Mouse (Mus musculus) myocyte (in vitro differentiated cells): ENCODE measurements around the gene Lce1f.

Experiments
- MAX ChIP-seq: IDR thresholded peaks from one replicate; pipeline ENCODE4 v1.6.1; 2011; ENCODE audit warnings: low read depth, mild to moderate bottlenecking, control low read depth
- MYOD1 ChIP-seq, 3 experiments: IDR thresholded peaks; one replicate each; pipeline ENCODE4 v1.6.1; 2011; ENCODE audit warnings: control low read depth in 2 of 3, low read depth in 2 of 3, mild to moderate bottlenecking in 2 of 3, moderate library complexity in 1 of 3; ENCODE audit not compliant: insufficient read length in 2 of 3, control insufficient read depth in 1 of 3
- MYOG ChIP-seq, 3 experiments: IDR thresholded peaks; one replicate each; pipeline ENCODE4 v1.6.1; 2011; ENCODE audit warnings: control low read depth in 2 of 3, low read depth in 2 of 3, mild to moderate bottlenecking in 2 of 3; ENCODE audit not compliant: insufficient read length in 2 of 3, control insufficient read depth in 1 of 3, insufficient read depth in 1 of 3
- POLR2A ChIP-seq: IDR thresholded peaks from one replicate; pipeline ENCODE4 v1.6.1; 2011; ENCODE audit warnings: low read depth, mild to moderate bottlenecking, control low read depth, moderate library complexity; ENCODE audit not compliant: insufficient read length
- POLR2AphosphoS2 ChIP-seq: IDR thresholded peaks from one replicate; pipeline ENCODE4 v1.6.1; 2011; ENCODE audit warnings: low read depth, control low read depth; ENCODE audit not compliant: insufficient read length
- TCF12 ChIP-seq: IDR thresholded peaks from one replicate; pipeline ENCODE4 v1.6.1; 2011; ENCODE audit warnings: mild to moderate bottlenecking, control low read depth; ENCODE audit not compliant: poor library complexity, insufficient read depth, severe bottlenecking

- TF ChIP-seq POLR2A = no peak
- TF ChIP-seq MYOG (IDR thresholded peaks at IDR 0.05; ENCODE audit: control insufficient read depth in 1 of 3, insufficient read depth in 1 of 3, insufficient read length in 2 of 3, low read depth in 2 of 3) = no peak
- no peak for TF ChIP-seq TCF12
- TF ChIP-seq MAX = no peak
- TF ChIP-seq MYOD1 (IDR thresholded peaks at IDR 0.05; ENCODE audit: control insufficient read depth in 1 of 3, insufficient read length in 2 of 3, low read depth in 2 of 3) = peak in 1 of 3 experiments; percentile 13
- TF ChIP-seq POLR2AphosphoS2 = no peak
Observed at GRCm38 (mm10) chr3:92691688-92692087, 28.5 kb downstream of the Lce1f start.
